Mouse (Mus musculus) liver, postnatal 0 days (tissue): Measurements from ENCODE around the gene Plaur.

Experiments used
- CTCF ChIP-seq: sonication (generic); IDR thresholded peaks from 2 replicates; pipeline ENCODE4 v1.5.1; 2016; ENCODE audit warnings: antibody characterized with exemption, low read depth
- EP300 ChIP-seq: IDR thresholded peaks from 2 replicates; pipeline ENCODE4 v1.6.1; 2016; ENCODE audit warnings: antibody characterized with exemption, low read depth, mild to moderate bottlenecking

GRCm38 (mm10) chr7:24439191-24439590 is 23.1 kb upstream of the Plaur start:
- TF ChIP-seq CTCF: no peak
- no peak for TF ChIP-seq EP300
